Mouse (Mus musculus) cerebellum, adult 18-20 months (tissue): ENCODE data around the gene Cdh5.

ENCODE experiments used
- DNase-seq, 2 experiments: peaks; one replicate each; pipeline ENCODE4 v3.0.0; 2021

Cdh5 gene

GRCm38 (mm10) chr8:104140611-104141010, 39.2 kb downstream of the Cdh5 start:
- DNase-seq = no peak

GRCm38 (mm10) chr8:104142415-104142814, 41.0 kb downstream of the Cdh5 start:
- DNase-seq = no peak

GRCm38 (mm10) chr8:104143379-104143778, 42.0 kb downstream of the Cdh5 start:
- no peak for DNase-seq

- no peak for DNase-seq
These were observed 43.2 kb downstream of the Cdh5 start for GRCm38 (mm10) chr8:104144434-104145216.

GRCm38 (mm10) chr8:104145981-104146689, 44.7 kb downstream of the Cdh5 start:
- DNase-seq = peak; percentile 57 to 78

GRCm38 (mm10) chr8:104146717-104147494, 45.5 kb downstream of the Cdh5 start:
- DNase-seq = no peak

- DNase-seq = no peak
These were observed 46.5 kb downstream of the Cdh5 start for GRCm38 (mm10) chr8:104147947-104148346.

GRCm38 (mm10) chr8:104160731-104161130, 59.3 kb downstream of the Cdh5 start:
- DNase-seq = no peak

- DNase-seq = no peak
These were observed 68.0 kb downstream of the Cdh5 start for GRCm38 (mm10) chr8:104169461-104169860.

- DNase-seq = peak in 1 of 2 experiments; percentile 8
These were observed 69.0 kb downstream of the Cdh5 start, which contains the start of gene Bean1 for GRCm38 (mm10) chr8:104170118-104171049. Gene Bean1, plus strand, starts transcription at chr8:104170442.

GRCm38 (mm10) chr8:104171050-104171620, 69.7 kb downstream of the Cdh5 start:
- DNase-seq = no peak

GRCm38 (mm10) chr8:104172420-104172819, 71.0 kb downstream of the Cdh5 start:
- no peak for DNase-seq

GRCm38 (mm10) chr8:104175848-104176527, 74.6 kb downstream of the Cdh5 start:
- DNase-seq = no peak

- no peak for DNase-seq
These were observed 75.6 kb downstream of the Cdh5 start for GRCm38 (mm10) chr8:104177054-104177453.

- no peak for DNase-seq
These were observed 83.5 kb downstream of the Cdh5 start for GRCm38 (mm10) chr8:104184905-104185304.

GRCm38 (mm10) chr8:104186827-104187226, 85.4 kb downstream of the Cdh5 start:
- no peak for DNase-seq

- no peak for DNase-seq
These were observed 86.2 kb downstream of the Cdh5 start for GRCm38 (mm10) chr8:104187622-104188021.

GRCm38 (mm10) chr8:104188459-104188858, 87.0 kb downstream of the Cdh5 start:
- DNase-seq = no peak

GRCm38 (mm10) chr8:104190777-104191468, 89.5 kb downstream of the Cdh5 start:
- no peak for DNase-seq

GRCm38 (mm10) chr8:104191496-104191895, 90.1 kb downstream of the Cdh5 start:
- DNase-seq = no peak
